Mouse (Mus musculus) kidney, embryonic 14.5 days (tissue): Measurements from ENCODE around the gene Gdf2. TPM values are rescaled to one million over a fixed set of nuclear protein-coding genes. Genes with fewer than 3 reads are reported as not detected.
A peak's percentile ranks its signal among the peaks of the same experiment; 100 is the strongest.

ENCODE experiments used
- ATAC-seq: fragments of 200-750 bp; cut with Nextera tagmentation; 2 replicates; pipeline ENCODE4 v1.8.0; 2017; ENCODE audit warnings: moderate number of reproducible peaks, mild to moderate bottlenecking, moderate TSS enrichment, moderate library complexity; ENCODE audit not compliant: low FRiP score, low TSS enrichment
- H3K27ac ChIP-seq: fragments of 300-500 bp; sonication (generic); 2 replicates; pipeline ENCODE4 v1.5.1; 2014; ENCODE audit warnings: low read depth, mild to moderate bottlenecking, low read length, moderate library complexity, mixed read lengths
- H3K27me3 ChIP-seq: fragments of 300-500 bp; sonication (generic); 2 replicates; pipeline ENCODE4 v1.6.1; 2014; ENCODE audit warnings: mild to moderate bottlenecking, low read length; ENCODE audit not compliant: control insufficient read depth, insufficient read depth
- H3K36me3 ChIP-seq: fragments of 300-500 bp; sonication (generic); 2 replicates; pipeline ENCODE4 v1.6.1; 2014; ENCODE audit warnings: low read length, mixed read lengths; ENCODE audit not compliant: control insufficient read depth, insufficient read depth
- H3K4me1 ChIP-seq: fragments of 300-500 bp; sonication (generic); 2 replicates; pipeline ENCODE4 v1.6.1; 2014; ENCODE audit warnings: low read length, mixed read lengths; ENCODE audit not compliant: control insufficient read depth, insufficient read depth
- H3K4me2 ChIP-seq: fragments of 300-500 bp; sonication (generic); replicated peaks from 2 replicates; pipeline ENCODE4 v1.6.1; 2014; ENCODE audit warnings: low read depth, mild to moderate bottlenecking, low read length
- H3K4me3 ChIP-seq: fragments of 300-500 bp; sonication (generic); 2 replicates; pipeline ENCODE4 v1.5.1; 2014; ENCODE audit warnings: mild to moderate bottlenecking, low read length
- H3K9ac ChIP-seq: fragments of 300-500 bp; sonication (generic); 2 replicates; pipeline ENCODE4 v1.6.1; 2014; ENCODE audit warnings: low read depth, mild to moderate bottlenecking, low read length, moderate library complexity
- H3K9me3 ChIP-seq: fragments of 300-500 bp; sonication (generic); 2 replicates; pipeline ENCODE4 v1.6.1; 2016; ENCODE audit warnings: low read length; ENCODE audit not compliant: control insufficient read depth
- WGBS: fragments of 180-500 bp; shearing (Covaris S2); extraction: QIAGEN DNeasy Blood & Tissue Kit; methylation state at CpG from one replicate; pipeline ENCODE4 v1.1.7; 2014; 5-methylcytosine and 5-hydroxymethylcytosine counted together
- polyA plus RNA-seq: library from polyadenylated mRNA; unstranded; fragments of >200 nt; fragmentation: Nextera tagmentation; extraction: Ambion mirVana; gene quantifications from 2 replicates; pipeline ENCODE4 v1.2.1, GENCODE M21; 2014

The Gdf2 gene
- not detected in 2 replicates for polyA plus RNA-seq

DNA sequence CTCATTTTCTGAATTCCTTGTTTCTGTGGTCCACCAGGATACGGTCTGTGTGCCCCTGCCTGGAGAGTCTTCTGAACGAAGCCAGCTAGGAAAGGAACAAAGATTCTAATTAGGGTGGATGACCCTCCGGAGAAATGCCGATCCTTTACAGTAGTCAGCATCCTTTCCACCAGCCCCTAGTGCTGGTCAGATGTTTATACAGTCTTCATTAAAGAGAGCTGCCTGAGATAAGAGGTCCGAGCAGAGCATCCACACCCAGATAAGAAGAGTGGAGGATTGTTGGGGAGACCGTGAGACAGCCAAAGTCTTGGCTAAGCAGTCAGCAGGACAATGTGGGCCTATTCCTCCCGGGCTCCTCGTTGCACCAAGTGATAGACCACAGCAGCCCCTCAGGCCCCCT lies at the start of gene Gdf2:
Gene Gdf2, plus strand, starts transcription at position 301 of the 400 bp plus-strand sequence.
- Histone ChIP-seq H3K27ac (no peak within 1 kb of the TSS), H3K36me3 (no peaks in the 10 kb centered on the region), H3K9me3 (no peaks in the 10 kb centered on the region; the same call in 1 of the 2 replicates), H3K4me3 (no peak within 1 kb of the TSS), H3K4me2 (no peak within 1 kb of the TSS), H3K4me1 (no peaks in the 10 kb centered on the region), H3K27me3 (no peaks in the 10 kb centered on the region), H3K9ac (no peak within 1 kb of the TSS)
- 83% methylated on average over 8 of the region's 8 CpGs for WGBS
- no peak for ATAC-seq

DNA sequence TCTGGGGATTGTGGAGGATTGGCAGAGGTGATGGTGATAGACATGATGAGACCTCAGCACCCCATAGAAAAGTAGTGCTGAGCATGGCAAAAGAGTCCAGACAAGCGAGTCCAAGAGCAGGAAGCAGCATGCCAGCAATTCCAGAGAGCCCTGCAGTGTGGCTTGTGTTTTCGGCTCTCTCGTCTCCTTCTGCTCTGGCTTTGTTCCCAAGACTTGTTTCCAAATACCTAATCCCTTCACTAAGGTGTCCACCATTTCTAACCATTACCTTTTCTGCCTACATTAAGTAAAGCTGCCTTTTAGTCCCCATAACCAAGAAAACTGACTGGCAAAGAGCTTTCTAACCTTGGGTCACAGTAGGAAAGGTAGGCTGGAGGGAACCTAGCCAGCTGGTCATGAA lies 49.3 kb upstream of the Gdf2 start:
- 100% methylated on average over 3 of the region's 3 CpGs for WGBS
- Histone ChIP-seq H3K27ac (no peak overlapping the region), H3K4me2 (no peak overlapping the region), H3K4me1 (no peaks in the 10 kb centered on the region), H3K36me3 (no peaks in the 10 kb centered on the region), H3K9me3 (no peaks in the 10 kb centered on the region), H3K27me3 (no peaks in the 10 kb centered on the region), H3K4me3 (no peak overlapping the region), H3K9ac (no peak overlapping the region)
- no peak for ATAC-seq

DNA sequence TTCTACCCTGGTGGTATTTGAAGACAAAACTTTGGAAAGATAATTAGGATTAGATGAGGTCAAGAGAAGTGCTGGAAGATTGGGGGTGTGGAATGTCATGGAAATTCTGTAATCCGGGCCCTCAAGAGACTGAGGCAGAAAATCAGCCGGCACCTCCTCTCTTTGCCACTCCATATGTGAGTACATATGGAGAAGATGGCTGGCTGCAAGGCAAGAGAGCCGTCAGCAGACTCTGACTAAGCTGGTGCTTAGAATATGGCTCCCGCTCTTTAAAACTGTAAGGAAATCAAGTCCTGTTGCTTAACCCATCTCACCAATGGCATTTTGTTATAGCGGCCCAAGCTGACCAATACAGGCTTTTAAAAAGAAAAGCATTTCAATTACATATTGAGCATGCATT lies 45.1 kb upstream of the Gdf2 start:
- Histone ChIP-seq H3K4me3 (no peak overlapping the region), H3K4me2 (no peak overlapping the region), H3K36me3 (no peaks in the 10 kb centered on the region), H3K9ac (no peak overlapping the region), H3K27me3 (no peaks in the 10 kb centered on the region; the same call in 1 of the 2 replicates), H3K27ac (no peak overlapping the region), H3K9me3 (no peaks in the 10 kb centered on the region), H3K4me1 (no peaks in the 10 kb centered on the region)
- WGBS: 93% methylated on average over 5 of the region's 5 CpGs
- ATAC-seq: no peak

DNA sequence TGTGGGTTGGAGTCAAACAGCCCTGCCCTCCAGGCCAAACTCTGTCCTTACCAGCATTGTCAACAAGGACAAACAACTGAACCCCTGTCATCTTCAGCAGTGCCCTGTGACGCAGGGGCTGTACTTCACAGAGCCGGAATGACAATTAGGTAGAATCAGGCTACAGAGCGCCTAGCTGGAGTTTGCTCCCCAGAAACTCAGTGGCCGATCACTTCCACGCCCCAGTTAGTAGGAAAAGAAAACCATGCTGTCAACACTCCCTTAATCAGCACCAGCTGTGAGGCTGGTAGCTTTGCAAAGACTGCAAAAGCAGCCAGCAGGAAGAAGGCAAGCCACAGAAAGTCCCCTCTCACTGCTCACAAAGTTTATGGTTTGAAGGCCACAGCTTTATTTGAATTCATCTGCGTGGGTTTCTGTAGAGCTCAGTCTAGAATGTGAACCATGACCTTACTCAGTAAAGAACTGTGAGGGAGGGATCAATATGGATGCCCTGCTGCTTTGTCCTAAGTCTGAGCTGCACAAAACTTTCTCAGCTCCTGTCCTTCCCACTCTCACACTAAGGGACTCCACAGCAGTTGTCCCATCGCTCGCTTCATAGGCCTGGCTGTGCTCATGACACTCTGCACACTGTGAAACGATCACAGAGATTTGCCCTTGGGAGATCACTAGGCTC lies 44.1 kb upstream of the Gdf2 start:
- no peaks in the 10 kb centered on the region for H3K36me3 ChIP-seq
- no peaks in the 10 kb centered on the region; the same call in 1 of the 2 replicates for H3K27me3 ChIP-seq
- ATAC-seq: peak; percentile 39; the same call in 1 of the 2 replicates

DNA sequence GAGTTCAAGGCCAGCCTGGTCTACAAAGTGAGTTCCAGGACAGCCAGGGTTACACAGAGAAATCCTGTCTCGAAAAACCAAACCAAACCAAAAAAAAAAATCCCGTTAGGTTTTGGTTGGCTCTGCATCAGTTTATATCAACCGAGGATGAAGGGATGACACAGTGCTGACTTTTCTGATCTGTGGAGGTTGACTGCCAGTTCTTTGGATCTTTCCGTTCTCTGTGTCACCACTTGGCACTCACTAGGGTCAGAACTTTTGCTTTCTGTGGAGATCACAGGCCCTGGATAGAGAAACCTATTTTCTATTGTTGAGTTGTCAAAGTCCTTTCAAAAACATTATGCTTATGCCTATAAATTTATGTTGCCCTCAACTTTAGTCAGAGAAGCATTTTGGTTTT lies 38.1 kb upstream of the Gdf2 start:
- ATAC-seq: no peak
- WGBS: 92% methylated on average over 4 of the region's 4 CpGs
- Histone ChIP-seq H3K4me3 (no peak overlapping the region), H3K27me3 (no peaks in the 10 kb centered on the region; the same call in 1 of the 2 replicates), H3K4me1 (no peaks in the 10 kb centered on the region), H3K9me3 (no peaks in the 10 kb centered on the region), H3K4me2 (no peak overlapping the region), H3K27ac (no peak overlapping the region), H3K9ac (no peak overlapping the region), H3K36me3 (no peaks in the 10 kb centered on the region)

More for the DNA sequence above, 44.1 kb upstream of the Gdf2 start:
- H3K4me2 ChIP-seq: no peak overlapping the region
- no peak overlapping the region for H3K4me3 ChIP-seq
- H3K9ac ChIP-seq: no peak overlapping the region
- H3K4me1 ChIP-seq: no peaks in the 10 kb centered on the region
- H3K27ac ChIP-seq: no peak overlapping the region; the same call in 1 of the 2 replicates
- H3K9me3 ChIP-seq: no peaks in the 10 kb centered on the region
- 34% methylated on average over 9 of the region's 9 CpGs for WGBS

DNA sequence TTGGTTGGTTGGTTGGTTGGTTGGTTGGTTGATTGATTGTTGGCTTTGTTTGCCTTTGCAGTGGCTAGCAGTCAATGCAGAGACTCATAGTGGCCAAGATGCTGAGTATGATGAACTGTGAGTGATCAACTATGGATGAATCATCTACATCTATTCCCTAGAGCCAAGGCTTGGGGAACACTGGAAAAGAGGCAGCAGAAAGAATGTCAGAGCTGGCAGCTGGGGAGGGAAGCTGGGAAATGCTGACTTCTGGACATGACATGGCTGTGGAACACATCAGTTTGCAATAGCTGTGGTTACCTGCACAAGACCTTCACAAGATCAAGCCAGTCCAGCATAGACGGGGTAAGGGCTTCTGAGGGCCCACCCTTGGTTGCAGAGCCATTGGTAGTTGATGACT lies 37.6 kb upstream of the Gdf2 start:
- ATAC-seq: no peak

DNA sequence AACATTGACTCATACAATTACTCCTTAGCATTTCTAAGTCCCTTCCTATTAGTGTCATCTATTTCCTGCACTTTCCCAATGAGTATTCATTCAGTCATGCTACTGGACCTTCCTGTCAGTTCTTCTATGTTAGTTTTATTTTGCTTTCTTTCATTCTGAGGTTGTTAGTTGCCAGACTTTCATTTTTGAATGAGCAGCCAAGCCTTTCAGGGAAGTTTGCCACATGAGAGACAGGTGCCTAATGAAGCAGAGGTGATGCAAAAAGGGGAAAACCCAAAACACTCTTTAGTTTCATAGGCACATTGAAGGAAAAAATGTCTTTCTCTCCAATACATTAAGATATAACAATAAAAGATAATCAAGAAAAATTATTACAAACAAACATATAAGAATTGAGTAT lies 36.0 kb upstream of the Gdf2 start:
- no peak overlapping the region for H3K9ac ChIP-seq
- H3K4me1 ChIP-seq: no peaks in the 10 kb centered on the region
- H3K27me3 ChIP-seq: no peaks in the 10 kb centered on the region
- no peaks in the 10 kb centered on the region for H3K9me3 ChIP-seq
- no peak overlapping the region for H3K27ac ChIP-seq
- no peaks in the 10 kb centered on the region for H3K36me3 ChIP-seq
- no peak overlapping the region for H3K4me3 ChIP-seq
- no peak for ATAC-seq
- H3K4me2 ChIP-seq: no peak overlapping the region

More for the DNA sequence above, 37.6 kb upstream of the Gdf2 start:
- Histone ChIP-seq H3K4me2 (no peak overlapping the region), H3K4me1 (no peaks in the 10 kb centered on the region), H3K27ac (no peak overlapping the region), H3K4me3 (no peak overlapping the region), H3K9ac (no peak overlapping the region), H3K27me3 (no peaks in the 10 kb centered on the region; the same call in 1 of the 2 replicates), H3K36me3 (no peaks in the 10 kb centered on the region), H3K9me3 (no peaks in the 10 kb centered on the region)
- WGBS: 87% methylated on average over 1 of the region's 1 CpGs

DNA sequence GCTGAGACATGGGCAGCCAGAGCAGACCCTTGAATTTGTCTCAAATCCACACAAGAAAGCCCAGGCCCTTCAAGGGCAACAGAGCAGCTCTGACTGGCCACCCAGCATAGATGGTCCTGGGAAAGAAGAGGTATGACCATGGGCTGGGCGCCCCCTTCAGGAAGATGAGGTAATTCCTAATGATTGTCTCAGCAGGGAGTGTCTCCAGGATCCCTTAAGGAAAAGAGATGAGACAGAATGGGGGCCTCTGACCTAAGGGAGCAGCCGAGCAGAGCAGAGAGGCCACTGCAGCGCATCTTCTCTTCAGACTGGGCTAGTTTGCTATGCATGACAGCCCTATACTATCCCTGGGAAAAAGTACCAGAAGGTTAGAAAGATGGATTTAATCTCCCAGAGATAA lies 27.1 kb upstream of the Gdf2 start:
- H3K27ac ChIP-seq: no peak overlapping the region
- WGBS: 15% methylated on average over 3 of the region's 3 CpGs

DNA sequence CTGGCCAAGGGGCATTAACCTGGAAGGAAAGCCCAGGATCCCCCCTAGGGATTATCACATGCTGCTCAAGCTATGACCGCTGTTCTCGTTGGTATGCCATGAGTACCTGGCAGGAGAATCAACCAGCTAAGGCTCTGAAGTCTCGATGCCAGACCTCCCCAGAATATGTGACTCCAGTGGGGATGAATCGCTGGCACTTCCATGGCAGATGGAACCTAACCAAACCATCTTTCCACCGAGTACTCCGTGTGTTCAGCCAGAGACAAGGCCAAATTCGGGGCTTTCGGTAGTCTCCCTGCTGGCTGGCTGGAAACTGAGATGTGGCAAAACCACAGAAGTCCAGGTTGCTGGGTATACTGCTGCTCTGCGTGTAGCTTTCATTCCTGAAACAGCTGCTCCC lies 26.6 kb upstream of the Gdf2 start:
- Histone ChIP-seq H3K9ac (no peak overlapping the region), H3K27me3 (peaks cover under 1% of the 10 kb centered on the region; the same call in 1 of the 2 replicates), H3K4me1 (no peaks in the 10 kb centered on the region), H3K27ac (no peak overlapping the region), H3K4me3 (no peak overlapping the region), H3K9me3 (no peaks in the 10 kb centered on the region), H3K36me3 (no peaks in the 10 kb centered on the region), H3K4me2 (no peak overlapping the region)
- whole genome bisulfite sequencing: 89% methylated on average over 9 of the region's 9 CpGs
- ATAC-seq: no peak

More for the DNA sequence above, 27.1 kb upstream of the Gdf2 start:
- ATAC-seq: peak; percentile 71
- Histone ChIP-seq H3K9ac (no peak overlapping the region), H3K36me3 (no peaks in the 10 kb centered on the region), H3K4me1 (no peaks in the 10 kb centered on the region), H3K4me3 (no peak overlapping the region), H3K4me2 (no peak overlapping the region), H3K27me3 (no peaks in the 10 kb centered on the region; the same call in 1 of the 2 replicates), H3K9me3 (no peaks in the 10 kb centered on the region)
